Mouse (Mus musculus) kidney, embryonic 16.5 days (tissue): ENCODE results near the gene Msi2. TPM values are rescaled to one million over a fixed set of nuclear protein-coding genes. Genes with fewer than 3 reads are reported as not detected.
A peak's percentile ranks its signal among the peaks of the same experiment; 100 is the strongest.

Experiments used
- ATAC-seq: fragments of 200-750 bp; cut with Nextera tagmentation; 2 replicates; pipeline ENCODE4 v1.8.0; 2017; ENCODE audit warnings: moderate TSS enrichment; ENCODE audit not compliant: low FRiP score, low TSS enrichment
- H3K27ac ChIP-seq: fragments of 300-500 bp; sonication (generic); 2 replicates; pipeline ENCODE4 v1.5.1; 2014; ENCODE audit warnings: low read length
- H3K27me3 ChIP-seq: fragments of 300-500 bp; sonication (generic); 2 replicates; pipeline ENCODE4 v1.6.1; 2014; ENCODE audit warnings: low read length, control low read depth, mixed read lengths; ENCODE audit not compliant: insufficient read depth
- H3K36me3 ChIP-seq: fragments of 300-500 bp; sonication (generic); 2 replicates; pipeline ENCODE4 v1.6.1; 2014; ENCODE audit warnings: low read length, control low read depth, mixed read lengths; ENCODE audit not compliant: insufficient read depth
- H3K4me1 ChIP-seq: fragments of 300-500 bp; sonication (generic); 2 replicates; pipeline ENCODE4 v1.6.1; 2014; ENCODE audit warnings: low read length, control low read depth, mixed read lengths; ENCODE audit not compliant: insufficient read depth
- H3K4me2 ChIP-seq: fragments of 300-500 bp; sonication (generic); replicated peaks from 2 replicates; pipeline ENCODE4 v1.6.1; 2014; ENCODE audit warnings: low read depth, low read length
- H3K4me3 ChIP-seq: fragments of 300-500 bp; sonication (generic); 2 replicates; pipeline ENCODE4 v1.5.1; 2014; ENCODE audit warnings: mild to moderate bottlenecking, low read length
- H3K9ac ChIP-seq: fragments of 300-500 bp; sonication (generic); replicated peaks from 2 replicates; pipeline ENCODE4 v1.6.1; 2014; ENCODE audit warnings: low read length
- H3K9me3 ChIP-seq: fragments of 300-500 bp; sonication (generic); 2 replicates; pipeline ENCODE4 v1.6.1; 2016; ENCODE audit warnings: low read length, control low read depth
- WGBS: fragments of 180-500 bp; shearing (Covaris S2); extraction: QIAGEN DNeasy Blood & Tissue Kit; methylation state at CpG from one replicate; pipeline ENCODE4 v1.1.7; 2014; 5-methylcytosine and 5-hydroxymethylcytosine counted together
- polyA plus RNA-seq: library from polyadenylated mRNA; unstranded; fragments of >200 nt; fragmentation: Nextera tagmentation; extraction: Ambion mirVana; gene quantifications from 2 replicates; pipeline ENCODE4 v1.2.1, GENCODE M21; 2015

Gene Msi2
- polyA plus RNA-seq, 1 experiment from 2014 or later = 24.3 TPM

DNA sequence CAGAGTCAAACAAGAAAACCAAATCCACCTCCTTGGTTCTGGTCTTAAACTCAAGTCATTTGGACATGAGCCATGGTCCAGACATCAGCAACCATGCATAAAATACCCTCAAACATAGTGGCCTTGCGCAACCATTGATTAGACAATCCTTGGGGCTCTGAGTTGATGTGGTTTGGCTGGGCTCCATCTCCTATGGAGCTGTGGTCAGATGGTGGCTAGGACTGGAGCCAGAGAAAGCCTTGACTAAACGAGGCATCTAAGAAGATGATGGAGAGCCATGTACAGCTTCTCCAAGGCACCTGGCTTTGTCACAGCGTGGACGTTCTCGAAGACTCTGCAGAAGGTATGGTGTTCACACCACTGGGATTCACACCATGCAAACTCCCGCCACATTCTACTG is 318.1 kb downstream of the Msi2 start:
- no peak overlapping the region for H3K4me2 ChIP-seq
- H3K36me3 ChIP-seq = no peaks in the 10 kb centered on the region; the same call in 1 of the 2 replicates
- no peak overlapping the region for H3K27ac ChIP-seq
- no peaks in the 10 kb centered on the region for H3K27me3 ChIP-seq
- no peak overlapping the region for H3K4me3 ChIP-seq
- no peak for ATAC-seq
- H3K9ac ChIP-seq = no peak overlapping the region
- H3K9me3 ChIP-seq = no peaks in the 10 kb centered on the region
- peaks cover 28% of the 10 kb centered on the region for H3K4me1 ChIP-seq
- WGBS = 88% methylated on average over 6 of the region's 6 CpGs

DNA sequence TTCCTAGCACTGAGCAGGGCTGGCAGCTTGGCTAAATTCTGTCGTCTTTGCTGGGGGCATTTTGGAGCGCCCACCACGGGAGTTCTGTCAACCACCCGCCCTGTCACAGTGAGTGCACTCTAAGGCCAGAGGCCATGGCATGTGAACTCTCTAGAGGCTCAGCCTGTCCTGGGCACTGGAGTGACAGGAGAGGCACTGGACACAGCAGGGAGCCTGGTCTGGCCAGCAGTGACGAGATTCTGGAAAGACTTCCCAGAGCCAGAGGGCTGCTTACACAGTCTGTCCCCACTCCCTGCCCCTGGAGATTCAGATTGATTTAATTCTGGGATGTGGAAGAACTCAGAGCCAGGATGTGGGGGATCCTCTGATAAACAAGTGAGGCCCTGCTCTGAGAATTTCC is 318.9 kb downstream of the Msi2 start:
- no peak overlapping the region for H3K4me3 ChIP-seq
- no peak overlapping the region for H3K9ac ChIP-seq
- ATAC-seq = peak; percentile 44; the same call in 1 of the 2 replicates
- peaks cover 28% of the 10 kb centered on the region for H3K4me1 ChIP-seq
- no peak overlapping the region for H3K4me2 ChIP-seq
- WGBS = 39% methylated on average over 5 of the region's 5 CpGs
- no peaks in the 10 kb centered on the region for H3K27me3 ChIP-seq
- H3K9me3 ChIP-seq = no peaks in the 10 kb centered on the region
- H3K36me3 ChIP-seq = no peaks in the 10 kb centered on the region; the same call in 1 of the 2 replicates
- H3K27ac ChIP-seq = no peak overlapping the region

DNA sequence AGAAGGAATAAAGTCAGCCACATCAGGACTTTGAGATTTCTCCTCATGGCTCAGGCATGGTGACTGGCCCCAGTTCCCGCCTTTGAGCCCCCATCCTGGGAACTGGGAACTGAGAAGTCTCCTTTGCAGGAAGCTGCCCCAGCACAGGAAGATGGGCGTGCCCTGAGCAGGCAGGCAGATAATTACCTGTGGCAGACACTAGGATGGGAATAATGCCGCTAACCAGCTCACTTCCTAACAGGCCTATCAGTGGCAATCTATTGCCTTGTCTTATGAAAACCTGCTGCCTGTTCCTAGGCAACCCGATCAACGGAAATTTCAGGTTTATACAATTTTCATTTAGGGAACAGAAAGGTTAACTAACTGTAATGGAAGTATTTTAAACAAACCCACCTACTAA is 319.3 kb downstream of the Msi2 start:
- no peak overlapping the region for H3K9ac ChIP-seq
- no peak overlapping the region for H3K4me3 ChIP-seq
- ATAC-seq = no peak
- H3K4me1 ChIP-seq = peaks cover 28% of the 10 kb centered on the region
- H3K27ac ChIP-seq = no peak overlapping the region
- 69% methylated on average over 5 of the region's 5 CpGs for WGBS
- H3K36me3 ChIP-seq = no peaks in the 10 kb centered on the region; the same call in 1 of the 2 replicates
- no peaks in the 10 kb centered on the region for H3K27me3 ChIP-seq
- no peak overlapping the region for H3K4me2 ChIP-seq
- H3K9me3 ChIP-seq = no peaks in the 10 kb centered on the region

DNA sequence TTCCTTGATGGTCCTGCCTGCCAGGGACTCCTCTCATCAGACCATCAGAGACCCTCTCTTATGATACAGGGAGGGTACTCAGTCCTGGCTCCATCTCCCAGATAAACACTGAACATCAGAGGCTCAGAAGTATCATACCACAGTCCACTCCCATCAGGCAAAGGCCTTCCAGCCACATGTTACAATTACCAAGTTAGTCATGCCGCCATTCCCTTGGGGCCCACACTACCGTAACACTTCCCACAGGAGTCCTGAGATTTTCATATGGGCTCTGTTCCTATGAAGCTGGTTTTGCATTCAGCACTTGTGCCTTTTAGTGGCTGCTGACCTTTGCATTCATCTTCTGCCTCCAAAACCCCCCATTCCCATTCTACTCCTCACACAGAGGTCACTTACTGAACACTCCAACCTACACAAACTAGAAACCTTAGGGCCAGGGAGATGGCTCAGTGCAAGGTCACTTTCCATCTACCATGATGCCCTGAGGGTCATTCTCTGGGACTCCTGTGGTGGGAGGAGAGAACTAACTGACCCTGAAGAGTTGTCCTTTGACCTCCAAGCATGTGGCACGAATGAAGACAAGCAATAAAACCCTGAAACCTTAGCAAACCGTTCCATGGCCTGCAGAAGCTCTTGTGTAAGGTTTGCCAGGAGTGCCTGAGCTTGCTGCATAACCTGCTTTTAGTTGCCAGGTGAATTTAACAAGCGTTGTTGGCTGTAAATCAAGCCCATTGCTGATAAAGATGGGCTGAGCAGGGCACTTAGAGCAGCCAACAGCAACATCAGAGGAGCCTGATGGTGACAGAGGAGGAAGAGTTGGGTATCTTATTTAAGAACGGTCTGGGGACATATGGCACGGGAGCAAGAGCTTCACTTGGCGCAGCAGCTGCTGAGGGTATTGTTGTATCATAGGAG is 323.0 kb downstream of the Msi2 start:
- Histone ChIP-seq H3K4me1 (peaks cover 21% of the 10 kb centered on the region), H3K9me3 (no peaks in the 10 kb centered on the region), H3K36me3 (peaks cover 6% of the 10 kb centered on the region; the same call in 1 of the 2 replicates), H3K27ac (0 out of 2 replicates have a peak overlapping the region, but pooled peaks have one; percentile 45), H3K4me2 (no peak overlapping the region), H3K27me3 (no peaks in the 10 kb centered on the region), H3K9ac (no peak overlapping the region), H3K4me3 (no peak overlapping the region)
- 53% methylated on average over 8 of the region's 8 CpGs for WGBS
- no peak for ATAC-seq

DNA sequence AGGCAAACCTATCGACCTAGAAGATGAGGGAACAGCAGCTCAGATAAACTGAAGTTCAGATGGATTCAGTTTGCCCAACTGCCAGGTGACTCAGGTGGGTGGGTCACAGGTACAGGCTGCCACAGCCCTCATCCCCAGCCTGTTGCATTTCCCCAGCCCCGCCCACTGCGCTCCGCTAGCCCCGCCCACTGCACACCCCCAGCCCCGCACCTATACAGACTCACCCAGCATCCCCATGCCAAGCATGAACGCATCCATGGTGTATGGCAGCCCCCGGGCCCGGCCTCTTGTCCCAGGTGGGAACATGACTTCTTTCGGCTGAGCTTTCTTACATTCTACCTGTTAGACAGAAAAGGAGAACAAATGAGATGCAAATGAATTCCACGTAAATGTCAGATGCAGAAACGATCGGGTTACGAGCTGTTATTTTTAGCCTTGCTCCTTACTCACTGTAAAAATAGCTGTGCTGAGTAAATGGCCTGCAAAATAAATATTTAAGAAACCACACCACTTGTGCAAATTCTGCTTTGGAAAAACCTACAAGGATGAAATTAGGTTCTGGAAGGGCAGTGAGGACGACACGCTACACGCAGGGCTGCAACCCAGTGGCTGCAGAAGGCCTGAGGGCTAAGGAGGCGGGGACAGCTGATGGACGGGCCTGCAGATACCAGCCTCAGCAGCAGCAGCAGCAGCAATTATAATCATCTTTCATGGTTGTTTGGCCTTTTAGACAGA is 323.8 kb downstream of the Msi2 start:
- Histone ChIP-seq H3K4me2 (no peak overlapping the region), H3K36me3 (0 out of 2 replicates have a peak, but pooled peaks cover 6% of the 10 kb centered on the region), H3K4me3 (no peak overlapping the region), H3K9me3 (no peaks in the 10 kb centered on the region), H3K9ac (no peak overlapping the region), H3K27ac (0 out of 2 replicates have a peak overlapping the region, but pooled peaks have one; percentile 45), H3K27me3 (no peaks in the 10 kb centered on the region), H3K4me1 (peaks cover 18% of the 10 kb centered on the region)
- ATAC-seq = no peak
- 60% methylated on average over 19 of the region's 19 CpGs for WGBS

GRCm38 (mm10) chr11:88392715-88393114 is 325.6 kb downstream of the Msi2 start:
- no peak overlapping the region for H3K27ac ChIP-seq
- H3K4me1 ChIP-seq = peaks cover 13% of the 10 kb centered on the region; the same call in 1 of the 2 replicates
- H3K9me3 ChIP-seq = no peaks in the 10 kb centered on the region
- no peak overlapping the region for H3K9ac ChIP-seq
- ATAC-seq = no peak
- 0 out of 2 replicates have a peak, but pooled peaks cover 6% of the 10 kb centered on the region for H3K36me3 ChIP-seq
- H3K4me2 ChIP-seq = no peak overlapping the region
- no peaks in the 10 kb centered on the region for H3K27me3 ChIP-seq
- H3K4me3 ChIP-seq = no peak overlapping the region
- 90% methylated on average over 10 of the region's 10 CpGs for WGBS

DNA sequence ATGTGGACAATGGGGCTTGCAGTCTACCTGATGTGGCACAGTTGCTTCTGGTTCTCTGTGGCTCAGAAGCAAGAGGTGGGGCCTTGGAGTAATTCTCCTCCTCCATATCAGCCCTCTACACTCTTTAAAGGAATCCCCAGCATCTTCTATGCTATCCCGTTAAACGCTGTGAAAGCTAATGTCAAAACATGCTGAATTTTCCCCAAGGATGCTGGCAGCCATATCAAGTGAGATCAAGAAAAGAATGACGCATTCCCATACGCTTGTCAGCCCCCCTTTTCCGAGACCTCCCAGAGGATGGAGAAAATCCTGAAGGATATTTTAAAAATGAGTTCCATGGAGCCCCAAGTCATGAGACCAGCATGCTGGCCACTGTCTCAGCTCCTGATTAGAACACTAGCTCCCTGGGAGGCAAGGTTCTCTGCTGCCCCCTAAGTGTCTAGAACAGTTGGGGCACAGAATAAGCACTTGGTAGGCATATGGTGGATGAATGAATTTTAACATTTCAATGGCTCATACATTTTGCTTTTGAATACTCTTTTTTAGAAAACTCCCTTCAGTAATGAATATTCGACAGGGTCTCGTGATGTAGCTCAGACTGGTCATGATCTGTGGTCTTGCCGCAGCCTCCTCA is 327.0 kb downstream of the Msi2 start:
- no peaks in the 10 kb centered on the region for H3K9me3 ChIP-seq
- H3K36me3 ChIP-seq = 0 out of 2 replicates have a peak, but pooled peaks cover 6% of the 10 kb centered on the region
- no peak overlapping the region for H3K27ac ChIP-seq
- no peak overlapping the region for H3K9ac ChIP-seq
- peaks cover 13% of the 10 kb centered on the region; the same call in 1 of the 2 replicates for H3K4me1 ChIP-seq
- H3K4me3 ChIP-seq = no peak overlapping the region
- H3K27me3 ChIP-seq = no peaks in the 10 kb centered on the region
- WGBS = 92% methylated on average over 8 of the region's 8 CpGs
- H3K4me2 ChIP-seq = no peak overlapping the region
- ATAC-seq = no peak

- no peak overlapping the region for H3K4me2 ChIP-seq
- H3K36me3 ChIP-seq = 0 out of 2 replicates have a peak, but pooled peaks cover 9% of the 10 kb centered on the region
- no peak overlapping the region for H3K27ac ChIP-seq
- H3K9ac ChIP-seq = no peak overlapping the region
- 71% methylated on average over 6 of the region's 6 CpGs for WGBS
- ATAC-seq = no peak
- H3K9me3 ChIP-seq = no peaks in the 10 kb centered on the region
- H3K4me1 ChIP-seq = peaks cover 5% of the 10 kb centered on the region; the same call in 1 of the 2 replicates
- no peak overlapping the region for H3K4me3 ChIP-seq
- no peaks in the 10 kb centered on the region for H3K27me3 ChIP-seq
Observed at GRCm38 (mm10) chr11:88389530-88389929, 328.8 kb downstream of the Msi2 start.

- no peak overlapping the region for H3K9ac ChIP-seq
- H3K4me1 ChIP-seq = no peaks in the 10 kb centered on the region
- H3K27ac ChIP-seq = no peak overlapping the region
- no peaks in the 10 kb centered on the region for H3K9me3 ChIP-seq
- 0 out of 2 replicates have a peak, but pooled peaks cover 3% of the 10 kb centered on the region for H3K36me3 ChIP-seq
- no peak overlapping the region for H3K4me2 ChIP-seq
- H3K4me3 ChIP-seq = no peak overlapping the region
- ATAC-seq = no peak
- no peaks in the 10 kb centered on the region for H3K27me3 ChIP-seq
- WGBS = 69% methylated on average over 4 of the region's 4 CpGs
Observed at GRCm38 (mm10) chr11:88386916-88387315, 331.4 kb downstream of the Msi2 start.
